Mouse (Mus musculus): ENCODE measurements around the gene Elf2.
"Not testable (repeated sequence)": the region's sequence is repeated elsewhere in the genome, so short reads cannot be mapped to it uniquely, and the experiment has no call there.

GRCm38 (mm10) chr3:51344182-51344581 lies 3.7 kb upstream of the Elf2 start:
- TF ChIP-seq CTCF (conservative IDR thresholded peaks at IDR 0.05 in 1 of 2, IDR thresholded peaks at IDR 0.05 in 1 of 2; ENCODE audit: low read depth in 2 of 2, low read length in 2 of 2); NELFE (IDR thresholded peaks at IDR 0.05; ENCODE audit: low read depth, low read length); POLR2A (IDR thresholded peaks at IDR 0.05; ENCODE audit: low read depth, low read length); SMC3 (IDR thresholded peaks at IDR 0.05; ENCODE audit: low read depth, low read length); MXI1 (IDR thresholded peaks at IDR 0.05; ENCODE audit: low read depth, low read length); UBTF (IDR thresholded peaks at IDR 0.05; ENCODE audit: low read depth, low read length); ELF1 (IDR thresholded peaks at IDR 0.05; ENCODE audit: low read depth, low read length); BHLHE40 (IDR thresholded peaks at IDR 0.05; ENCODE audit: low read depth, low read length); ZKSCAN1 (IDR thresholded peaks at IDR 0.05; ENCODE audit: borderline replicate concordance, low read depth, low read length): not testable (repeated sequence)
